Mouse (Mus musculus) left cerebral cortex, postnatal 4 days (tissue): ENCODE measurements around the gene Zfp219. TPM values are rescaled to one million over a fixed set of nuclear protein-coding genes. Genes with fewer than 3 reads are reported as not detected.
A peak's percentile ranks its signal among the peaks of the same experiment; 100 is the strongest.

Experiments used
- DNase-seq: peaks from one replicate; pipeline ENCODE4 v3.0.0-alpha.2; 2022
- intact Hi-C: fragments of 180-260 bp; cut with DNase I; formaldehyde crosslinking; loops from one replicate; pipeline ENCODE4 v1.15.1; 2025
- total RNA-seq, 2 experiments: library from RNA; stranded (reverse); gene quantifications; 2 replicates each; pipeline ENCODE4 v1.2.3; 2021

Zfp219 gene
- total RNA-seq, 2 experiments from 2014 or later, result 32.3 to 36.7 TPM

GRCm38 (mm10) chr14:52018248-52019050, 2.1 kb downstream of the Zfp219 start:
- DNase-seq, result no peak
- intact Hi-C loops, result no loop called here

- intact Hi-C loops, result no loop called here
Measured at GRCm38 (mm10) chr14:52017662-52018061, 2.9 kb downstream of the Zfp219 start.

GRCm38 (mm10) chr14:52016625-52017405, 3.7 kb downstream of the Zfp219 start:
- no peak for DNase-seq
- intact Hi-C loops, result no loop called here

More at GRCm38 (mm10) chr14:52017662-52018061, 2.9 kb downstream of the Zfp219 start:
- DNase-seq, result no peak

GRCm38 (mm10) chr14:52015445-52016100, 5.0 kb downstream of the Zfp219 start, which contains the start of gene Tmem253:
TSS of gene Tmem253 (plus strand) at chr14:52015658.
- DNase-seq, result no peak
- intact Hi-C loops, result no loop called here

- peak; percentile 81 for DNase-seq
- intact Hi-C loops, result no loop called here
Measured at GRCm38 (mm10) chr14:52014761-52015311, 5.7 kb downstream of the Zfp219 start.

- intact Hi-C loops, result no loop called here
- no peak for DNase-seq
Measured at GRCm38 (mm10) chr14:52014271-52014760, 6.2 kb downstream of the Zfp219 start.

GRCm38 (mm10) chr14:52013771-52014219, 6.7 kb downstream of the Zfp219 start:
- DNase-seq, result peak; percentile 60
- intact Hi-C loops, result no loop called here

GRCm38 (mm10) chr14:52013021-52013610, 7.4 kb downstream of the Zfp219 start:
- intact Hi-C loops, result no loop called here
- no peak for DNase-seq

- intact Hi-C loops, result no loop called here
- DNase-seq, result no peak
Measured at GRCm38 (mm10) chr14:52012553-52012952, 8.0 kb downstream of the Zfp219 start.

GRCm38 (mm10) chr14:52012085-52012484, 8.4 kb downstream of the Zfp219 start:
- intact Hi-C loops, result no loop called here
- DNase-seq, result peak; percentile 60

GRCm38 (mm10) chr14:52011683-52012082, 8.8 kb downstream of the Zfp219 start:
- intact Hi-C loops, result no loop called here
- no peak for DNase-seq

GRCm38 (mm10) chr14:52010446-52011111, 10.0 kb downstream of the Zfp219 start:
- intact Hi-C loops, result no loop called here
- peak; percentile 91 for DNase-seq

GRCm38 (mm10) chr14:52009841-52010240, 10.7 kb downstream of the Zfp219 start:
- intact Hi-C loops, result loop anchor here (5.0 kb wide), 1 partner anchor 118 kb away; the partner anchor contains the start of gene Slc39a2
- DNase-seq, result no peak

GRCm38 (mm10) chr14:52009361-52009760, 11.2 kb downstream of the Zfp219 start:
- intact Hi-C loops, result loop anchor here (5.0 kb wide), 1 partner anchor 117 kb away; the partner anchor contains the start of gene Slc39a2
- DNase-seq, result no peak

GRCm38 (mm10) chr14:52008321-52009203, 12.0 kb downstream of the Zfp219 start:
- intact Hi-C loops, result loop anchor here (5.0 kb wide), 1 partner anchor 116 kb away; the partner anchor contains the start of gene Slc39a2
- peak; percentile 95 for DNase-seq

- DNase-seq, result no peak
- intact Hi-C loops, result loop anchor here (5.0 kb wide), 1 partner anchor 114 kb away; the partner anchor contains the start of gene Slc39a2
Measured at GRCm38 (mm10) chr14:52006771-52007170, 13.8 kb downstream of the Zfp219 start.

GRCm38 (mm10) chr14:52006241-52006640, 14.3 kb downstream of the Zfp219 start:
- intact Hi-C loops, result loop anchor here (5.0 kb wide), 1 partner anchor 114 kb away; the partner anchor contains the start of gene Slc39a2
- DNase-seq, result no peak

GRCm38 (mm10) chr14:52005616-52006015, 14.9 kb downstream of the Zfp219 start:
- DNase-seq, result no peak
- intact Hi-C loops, result loop anchor here (5.0 kb wide), 1 partner anchor 113 kb away; the partner anchor contains the start of gene Slc39a2
